Mouse (Mus musculus): ENCODE measurements around the gene Calr4.

- TF ChIP-seq POLR2A (IDR thresholded peaks at IDR 0.05; ENCODE audit: extremely low read depth, insufficient read depth, low read length) = no peak
- TF ChIP-seq CTCF (IDR thresholded peaks at IDR 0.05; ENCODE audit: low read depth, low read length) = no peak
Observed at GRCm38 (mm10) chr4:109220441-109220940, 13.8 kb upstream of the Calr4 start.
